Mouse (Mus musculus) right cerebral cortex, postnatal 36 days (tissue): Measurements from ENCODE around the gene Pip5k1c.
A peak's percentile ranks its signal among the peaks of the same experiment; 100 is the strongest.

Experiments used
- DNase-seq, 2 experiments: peaks; one replicate each; pipeline ENCODE4 v3.0.0; 2022; ENCODE audit warnings: low spot score in 2 of 2, mixed read lengths in 1 of 2

The Pip5k1c gene

GRCm38 (mm10) chr10:81302781-81303218 lies 10.0 kb downstream of the Pip5k1c start:
- DNase-seq = peak; percentile 76 to 80

GRCm38 (mm10) chr10:81303258-81303657 lies 10.5 kb downstream of the Pip5k1c start:
- DNase-seq = no peak

GRCm38 (mm10) chr10:81303761-81304160 lies 11.0 kb downstream of the Pip5k1c start:
- no peak for DNase-seq

GRCm38 (mm10) chr10:81304597-81305238 lies 12.0 kb downstream of the Pip5k1c start:
- no peak for DNase-seq

- no peak for DNase-seq
Observed at GRCm38 (mm10) chr10:81305663-81306062, 12.9 kb downstream of the Pip5k1c start.

- no peak for DNase-seq
Observed at GRCm38 (mm10) chr10:81306173-81306668, 13.5 kb downstream of the Pip5k1c start.

GRCm38 (mm10) chr10:81306837-81307682 lies 14.3 kb downstream of the Pip5k1c start:
- peak in 1 of 2 experiments; percentile 69 for DNase-seq

- no peak for DNase-seq
Observed at GRCm38 (mm10) chr10:81309571-81309970, 16.8 kb downstream of the Pip5k1c start.

- DNase-seq = no peak
Observed at GRCm38 (mm10) chr10:81313581-81313980, 20.8 kb downstream of the Pip5k1c start.

GRCm38 (mm10) chr10:81314201-81314600 lies 21.4 kb downstream of the Pip5k1c start:
- no peak for DNase-seq

GRCm38 (mm10) chr10:81315587-81315986 lies 22.8 kb downstream of the Pip5k1c start:
- DNase-seq = no peak

- DNase-seq = no peak
Observed at GRCm38 (mm10) chr10:81316338-81317060, 23.7 kb downstream of the Pip5k1c start.

- DNase-seq = no peak
Observed at GRCm38 (mm10) chr10:81317273-81317672, 24.5 kb downstream of the Pip5k1c start.

- no peak for DNase-seq
Observed at GRCm38 (mm10) chr10:81318589-81319329, 26.0 kb downstream of the Pip5k1c start.

- no peak for DNase-seq
Observed at GRCm38 (mm10) chr10:81319330-81319699, 26.6 kb downstream of the Pip5k1c start.

GRCm38 (mm10) chr10:81319741-81320549 lies 27.2 kb downstream of the Pip5k1c start:
- no peak for DNase-seq

GRCm38 (mm10) chr10:81320550-81321347 lies 28.0 kb downstream of the Pip5k1c start, which contains the start of gene Cactin:
TSS of gene Cactin (plus strand) at chr10:81321103.
- DNase-seq = peak; percentile 99 to 100

- DNase-seq = no peak
Observed at GRCm38 (mm10) chr10:81321436-81321835, 28.7 kb downstream of the Pip5k1c start.

GRCm38 (mm10) chr10:81322444-81322843 lies 29.7 kb downstream of the Pip5k1c start:
- DNase-seq = no peak
